Mouse (Mus musculus) lung, embryonic 16.5 days (tissue): ENCODE data around the gene Sphk1. TPM values are rescaled to one million over a fixed set of nuclear protein-coding genes. Genes with fewer than 3 reads are reported as not detected.

Source experiments
- ATAC-seq: fragments of 200-750 bp; cut with Nextera tagmentation; 2 replicates; pipeline ENCODE4 v1.8.0; 2017; ENCODE audit warnings: low read depth, mild to moderate bottlenecking, moderate library complexity
- H3K27ac ChIP-seq: fragments of 300-500 bp; sonication (generic); 2 replicates; pipeline ENCODE4 v1.5.1; 2014; ENCODE audit warnings: mild to moderate bottlenecking, control low read depth, low read length
- H3K27me3 ChIP-seq: fragments of 300-500 bp; sonication (generic); 2 replicates; pipeline ENCODE4 v1.6.1; 2014; ENCODE audit warnings: low read depth, low read length, mixed read lengths; ENCODE audit not compliant: control insufficient read depth, insufficient read depth
- H3K36me3 ChIP-seq: fragments of 300-500 bp; sonication (generic); 2 replicates; pipeline ENCODE4 v1.6.1; 2014; ENCODE audit warnings: low read length; ENCODE audit not compliant: control insufficient read depth, insufficient read depth
- H3K4me1 ChIP-seq: fragments of 300-500 bp; sonication (generic); replicated peaks from 2 replicates; pipeline ENCODE4 v1.6.1; 2014; ENCODE audit warnings: low read length, mixed read lengths; ENCODE audit not compliant: control insufficient read depth, insufficient read depth
- H3K4me2 ChIP-seq: fragments of 300-500 bp; sonication (generic); 2 replicates; pipeline ENCODE4 v1.6.1; 2014; ENCODE audit warnings: low read depth, low read length, control low read depth
- H3K4me3 ChIP-seq: fragments of 300-500 bp; sonication (generic); 2 replicates; pipeline ENCODE4 v1.5.1; 2014; ENCODE audit warnings: mild to moderate bottlenecking, low read length, control low read depth
- H3K9ac ChIP-seq: fragments of 300-500 bp; sonication (generic); 2 replicates; pipeline ENCODE4 v1.6.1; 2014; ENCODE audit warnings: low read length, control low read depth
- H3K9me3 ChIP-seq: fragments of 300-500 bp; sonication (generic); 2 replicates; pipeline ENCODE4 v1.6.1; 2016; ENCODE audit warnings: low read length; ENCODE audit not compliant: control insufficient read depth
- WGBS: fragments of 180-500 bp; shearing (Covaris S2); extraction: QIAGEN DNeasy Blood & Tissue Kit; methylation state at CpG from one replicate; pipeline ENCODE4 v1.1.7; 2014; 5-methylcytosine and 5-hydroxymethylcytosine counted together
- polyA plus RNA-seq: library from polyadenylated mRNA; unstranded; fragments of >200 nt; fragmentation: Nextera tagmentation; extraction: Ambion mirVana; gene quantifications from 2 replicates; pipeline ENCODE4 v1.2.1, GENCODE M21; 2015

Sphk1 gene
- polyA plus RNA-seq, 1 experiment from 2014 or later: 7.0 TPM

DNA sequence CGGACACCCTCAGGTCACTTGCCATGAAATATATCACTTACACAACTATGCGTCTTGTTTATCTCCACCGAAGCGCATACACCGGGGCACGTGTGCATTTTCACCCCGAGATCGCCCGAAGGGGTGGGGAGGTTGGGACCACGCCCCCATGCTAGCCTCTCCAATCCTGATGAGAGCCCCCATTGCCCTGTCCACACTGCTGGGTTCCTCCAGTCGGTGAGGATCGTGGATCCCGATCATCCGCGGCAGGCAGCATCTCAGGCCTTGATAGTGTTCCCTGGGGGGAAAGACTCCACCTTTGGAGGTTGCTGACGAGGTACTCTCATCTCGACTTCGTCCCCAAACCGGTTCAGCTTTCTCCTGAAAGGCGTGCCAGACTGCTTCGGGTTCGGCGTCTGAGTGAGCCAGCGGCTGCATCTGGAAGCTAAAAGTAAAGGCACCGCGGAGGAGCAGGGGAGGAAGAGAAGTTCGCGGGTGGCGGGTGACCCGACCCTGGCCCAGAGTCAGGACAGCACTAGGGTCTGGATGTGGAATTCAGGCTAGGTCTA lies 1.6 kb downstream of the Sphk1 start:
- H3K4me3 ChIP-seq: peak overlapping the region; percentile 64
- under 1% methylated on average over 30 of the region's 30 CpGs for WGBS
- H3K9ac ChIP-seq: peak overlapping the region; percentile 72
- H3K4me1 ChIP-seq: peaks cover 34% of the 10 kb centered on the region
- ATAC-seq: no peak
- peaks cover 42% of the 10 kb centered on the region for H3K27me3 ChIP-seq
- no peaks in the 10 kb centered on the region for H3K36me3 ChIP-seq
- H3K9me3 ChIP-seq: no peaks in the 10 kb centered on the region
- H3K4me2 ChIP-seq: peak overlapping the region; percentile 99
- peak overlapping the region; percentile 17; the same call in 1 of the 2 replicates for H3K27ac ChIP-seq

DNA sequence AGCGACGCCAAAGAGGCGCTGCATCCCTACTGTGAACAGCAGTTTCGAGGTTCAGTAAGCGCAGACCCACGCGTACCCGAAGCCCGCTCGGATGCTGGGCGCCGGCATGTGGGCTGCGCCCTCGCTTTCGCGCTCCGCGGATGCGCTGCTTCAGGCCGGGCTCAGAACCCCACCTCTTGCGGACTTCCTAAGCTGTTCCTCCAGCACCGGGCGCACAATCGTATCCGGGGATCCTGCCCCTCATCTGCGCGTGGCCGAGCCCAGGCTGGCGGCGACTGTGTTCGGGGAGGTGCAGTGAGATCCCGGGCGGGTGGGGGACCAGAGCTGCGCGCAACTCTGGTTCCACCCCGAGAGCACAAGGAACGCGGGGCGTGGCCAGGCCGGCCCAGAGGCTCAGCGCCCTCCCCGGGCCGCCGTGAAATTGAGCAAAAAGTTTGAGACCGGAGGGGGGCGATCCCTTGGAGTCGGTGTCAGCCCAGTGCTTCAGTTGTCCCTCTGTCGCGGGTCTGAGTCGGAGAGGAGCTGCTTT lies 2.1 kb downstream of the Sphk1 start:
- ATAC-seq: peak; percentile 66
- Histone ChIP-seq H3K9me3 (no peaks in the 10 kb centered on the region), H3K4me2 (peak overlapping the region; percentile 99), H3K4me3 (peak overlapping the region; percentile 64), H3K27me3 (peaks cover 42% of the 10 kb centered on the region), H3K27ac (peak overlapping the region; percentile 17; the same call in 1 of the 2 replicates), H3K9ac (peak overlapping the region; percentile 72), H3K4me1 (peaks cover 34% of the 10 kb centered on the region), H3K36me3 (no peaks in the 10 kb centered on the region)
- WGBS: 1% methylated on average over 49 of the region's 50 CpGs

DNA sequence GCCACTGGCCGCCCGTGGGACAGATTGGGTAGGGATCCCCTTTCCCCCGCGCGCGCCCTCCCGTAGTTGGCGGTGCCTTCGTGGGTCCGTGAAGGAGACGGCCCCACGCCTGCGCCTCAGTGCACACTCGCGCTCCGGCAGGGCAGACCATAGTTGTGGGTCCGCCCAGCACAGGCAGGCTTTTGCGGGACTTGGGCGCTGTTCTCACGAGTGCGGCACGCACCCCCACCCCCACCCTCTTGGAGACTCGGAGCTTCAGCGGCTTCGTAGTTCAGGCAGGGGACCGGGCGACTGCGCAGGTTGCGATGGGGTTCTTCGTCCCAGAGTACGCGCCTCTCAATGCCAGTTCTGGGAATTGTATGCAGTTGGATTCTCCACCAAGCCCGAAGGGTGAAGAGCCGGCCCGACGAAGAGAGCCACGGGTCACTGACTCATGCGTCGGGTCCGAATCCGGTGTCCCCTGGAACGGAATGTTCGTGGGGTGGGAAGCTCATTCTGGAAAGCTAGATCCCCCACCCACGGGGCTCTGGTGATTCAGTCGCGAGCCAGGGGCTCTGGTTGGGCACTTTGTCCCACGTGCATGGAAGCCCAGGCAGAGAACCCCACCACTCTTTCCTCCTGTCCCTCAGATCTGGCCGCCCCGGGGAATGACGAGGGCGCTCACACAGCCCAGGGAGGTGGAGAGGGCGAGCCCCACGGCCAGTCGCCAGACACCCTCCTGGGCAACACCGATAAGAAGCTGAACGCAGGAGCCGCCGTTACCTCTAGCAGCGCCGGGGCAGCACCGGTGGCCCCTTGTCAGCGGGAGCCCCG lies 2.8 kb downstream of the Sphk1 start:
- Histone ChIP-seq H3K4me1 (peaks cover 34% of the 10 kb centered on the region), H3K4me2 (peak overlapping the region; percentile 99), H3K9ac (peak overlapping the region; percentile 72), H3K4me3 (peak overlapping the region; percentile 64), H3K36me3 (peaks cover 5% of the 10 kb centered on the region; the same call in 1 of the 2 replicates), H3K27ac (no peak overlapping the region), H3K9me3 (no peaks in the 10 kb centered on the region), H3K27me3 (peaks cover 42% of the 10 kb centered on the region)
- WGBS: under 1% methylated on average over 63 of the region's 63 CpGs
- ATAC-seq: peak; percentile 9

GRCm38 (mm10) chr11:116534154-116534865 lies 3.6 kb downstream of the Sphk1 start:
- Histone ChIP-seq H3K9me3 (no peaks in the 10 kb centered on the region), H3K36me3 (peaks cover 10% of the 10 kb centered on the region), H3K9ac (peak overlapping the region; percentile 72), H3K27me3 (peaks cover 42% of the 10 kb centered on the region), H3K4me3 (peak overlapping the region; percentile 64), H3K27ac (no peak overlapping the region), H3K4me2 (peak overlapping the region; percentile 99), H3K4me1 (peaks cover 34% of the 10 kb centered on the region)
- peak; percentile 53 for ATAC-seq
- 15% methylated on average over 20 of the region's 20 CpGs for WGBS

DNA sequence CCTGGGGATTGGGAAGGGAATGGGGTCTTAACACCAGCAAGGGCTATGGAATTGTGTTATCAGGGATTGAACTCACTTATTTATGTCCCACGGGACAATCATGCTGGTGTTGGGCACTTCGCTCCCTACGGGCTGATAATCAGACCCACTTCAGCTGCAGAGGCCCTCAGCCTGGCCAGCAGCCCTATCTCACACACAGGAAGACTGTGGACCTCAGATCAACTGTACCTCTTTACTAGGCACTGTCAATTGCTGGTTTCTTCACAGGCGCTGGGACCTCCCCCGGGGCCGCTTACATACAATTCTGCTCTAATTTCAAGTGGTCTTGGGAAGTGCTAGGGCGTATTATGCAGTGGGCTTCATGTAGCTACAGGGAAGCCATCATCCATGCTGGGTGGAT lies 6.0 kb downstream of the Sphk1 start:
- H3K4me2 ChIP-seq: no peak overlapping the region
- peaks cover 17% of the 10 kb centered on the region for H3K4me1 ChIP-seq
- H3K4me3 ChIP-seq: no peak overlapping the region
- H3K27me3 ChIP-seq: peaks cover 23% of the 10 kb centered on the region
- no peak overlapping the region for H3K27ac ChIP-seq
- no peaks in the 10 kb centered on the region for H3K9me3 ChIP-seq
- H3K36me3 ChIP-seq: peaks cover 16% of the 10 kb centered on the region
- 89% methylated on average over 7 of the region's 7 CpGs for WGBS
- no peak for ATAC-seq
- H3K9ac ChIP-seq: no peak overlapping the region

GRCm38 (mm10) chr11:116537388-116537787 lies 6.7 kb downstream of the Sphk1 start:
- H3K27me3 ChIP-seq: peaks cover 16% of the 10 kb centered on the region
- no peak overlapping the region for H3K4me3 ChIP-seq
- 65% methylated on average over 5 of the region's 5 CpGs for WGBS
- no peak for ATAC-seq
- H3K27ac ChIP-seq: no peak overlapping the region
- no peaks in the 10 kb centered on the region for H3K9me3 ChIP-seq
- H3K9ac ChIP-seq: no peak overlapping the region
- H3K4me2 ChIP-seq: no peak overlapping the region
- peaks cover 11% of the 10 kb centered on the region for H3K4me1 ChIP-seq
- H3K36me3 ChIP-seq: peaks cover 20% of the 10 kb centered on the region

- peaks cover 7% of the 10 kb centered on the region for H3K4me1 ChIP-seq
- H3K27me3 ChIP-seq: peaks cover 8% of the 10 kb centered on the region
- H3K9me3 ChIP-seq: no peaks in the 10 kb centered on the region
- H3K4me3 ChIP-seq: no peak overlapping the region
- no peak overlapping the region for H3K9ac ChIP-seq
- no peak overlapping the region for H3K27ac ChIP-seq
- H3K4me2 ChIP-seq: no peak overlapping the region
- ATAC-seq: no peak
- WGBS: 80% methylated on average over 12 of the region's 12 CpGs
- peaks cover 27% of the 10 kb centered on the region for H3K36me3 ChIP-seq
Measured at GRCm38 (mm10) chr11:116538142-116538735, 7.5 kb downstream of the Sphk1 start.

GRCm38 (mm10) chr11:116541183-116541582 lies 10.5 kb downstream of the Sphk1 start:
- no peak for ATAC-seq
- Histone ChIP-seq H3K27me3 (no peaks in the 10 kb centered on the region), H3K4me1 (no peaks in the 10 kb centered on the region), H3K9ac (no peak overlapping the region), H3K4me3 (no peak overlapping the region), H3K27ac (no peak overlapping the region), H3K36me3 (peaks cover 45% of the 10 kb centered on the region), H3K4me2 (no peak overlapping the region), H3K9me3 (no peaks in the 10 kb centered on the region)
- WGBS: 95% methylated on average over 11 of the region's 11 CpGs
